Mouse (Mus musculus) induced T-regulatory cell, adult 2 months (primary cell): ENCODE data around the gene Mib2.
"Not testable (repeated sequence)": the region's sequence is repeated elsewhere in the genome, so short reads cannot be mapped to it uniquely, and the experiment has no call there.

ENCODE experiments used
- DNase-seq: peaks from one replicate; pipeline ENCODE4 v3.0.0-alpha.2; 2012; ENCODE audit warnings: low read depth

Mib2 gene

GRCm38 (mm10) chr4:155670236-155670635, 1.2 kb upstream of the Mib2 start:
- not testable (repeated sequence) for DNase-seq

GRCm38 (mm10) chr4:155669598-155670075, 639 bp upstream of the Mib2 start:
- no peak for DNase-seq

GRCm38 (mm10) chr4:155666903-155667302, 2.1 kb downstream of the Mib2 start:
- peak; percentile 54 for DNase-seq

- no peak for DNase-seq
Observed at GRCm38 (mm10) chr4:155660641-155661040, 8.4 kb downstream of the Mib2 start.

GRCm38 (mm10) chr4:155658961-155659360, 10.0 kb downstream of the Mib2 start:
- no peak for DNase-seq

- no peak for DNase-seq
Observed at GRCm38 (mm10) chr4:155656214-155656751, 12.7 kb downstream of the Mib2 start.

- peak; percentile 83 for DNase-seq
Observed at GRCm38 (mm10) chr4:155654456-155655298, 14.3 kb downstream of the Mib2 start.

- no peak for DNase-seq
Observed at GRCm38 (mm10) chr4:155654183-155654455, 14.9 kb downstream of the Mib2 start.

- DNase-seq: peak; percentile 49
Observed at GRCm38 (mm10) chr4:155653451-155654182, 15.4 kb downstream of the Mib2 start.

GRCm38 (mm10) chr4:155653086-155653450, 15.9 kb downstream of the Mib2 start, which contains the start of gene Mmp23:
Gene Mmp23, minus strand, starts transcription at chr4:155653384.
- DNase-seq: peak; percentile 34

GRCm38 (mm10) chr4:155652283-155653085, 16.5 kb downstream of the Mib2 start:
- peak; percentile 21 for DNase-seq

GRCm38 (mm10) chr4:155651553-155652269, 17.3 kb downstream of the Mib2 start:
- DNase-seq: no peak

GRCm38 (mm10) chr4:155649355-155649754, 19.6 kb downstream of the Mib2 start:
- no peak for DNase-seq

- no peak for DNase-seq
Observed at GRCm38 (mm10) chr4:155645721-155646120, 23.3 kb downstream of the Mib2 start.

GRCm38 (mm10) chr4:155645308-155645707, 23.7 kb downstream of the Mib2 start, which contains the start of gene Gm10563:
Gene Gm10563, minus strand, starts transcription at chr4:155645408.
- not testable (repeated sequence) for DNase-seq

GRCm38 (mm10) chr4:155643531-155643930, 25.5 kb downstream of the Mib2 start:
- no peak for DNase-seq

GRCm38 (mm10) chr4:155635766-155636499, 33.1 kb downstream of the Mib2 start:
- no peak for DNase-seq

- DNase-seq: no peak
Observed at GRCm38 (mm10) chr4:155630267-155630666, 38.7 kb downstream of the Mib2 start.

GRCm38 (mm10) chr4:155624338-155625291, 44.4 kb downstream of the Mib2 start, which contains the start of gene Cdk11b:
Gene Cdk11b, plus strand, starts transcription at chr4:155624854.
- peak; percentile 99 for DNase-seq
